Mouse (Mus musculus) bone marrow macrophage, adult 2 months (primary cell): ENCODE data around the gene Eps8l1.

Experiments
- CTCF ChIP-seq: IDR thresholded peaks from 2 replicates; pipeline ENCODE4 v1.5.1; 2012; ENCODE audit warnings: low read depth, mild to moderate bottlenecking, low read length, moderate library complexity
- POLR2A ChIP-seq: IDR thresholded peaks from 2 replicates; pipeline ENCODE4 v1.6.1; 2012; ENCODE audit warnings: mild to moderate bottlenecking, low read depth, low read length, borderline replicate concordance

- TF ChIP-seq CTCF: no peak
- no peak for TF ChIP-seq POLR2A
Observed at GRCm38 (mm10) chr7:4508062-4508738, 47.7 kb downstream of the Eps8l1 start.
